Mouse (Mus musculus): ENCODE measurements around the gene Acot13. TPM values are rescaled to one million over a fixed set of nuclear protein-coding genes. Genes with fewer than 3 reads are reported as not detected.

Acot13 gene
- 66.3 and 75.3 TPM in 2 replicates for polyA plus RNA-seq (2015; fragmentation: Nextera tagmentation; extraction: Ambion mirVana)

DNA sequence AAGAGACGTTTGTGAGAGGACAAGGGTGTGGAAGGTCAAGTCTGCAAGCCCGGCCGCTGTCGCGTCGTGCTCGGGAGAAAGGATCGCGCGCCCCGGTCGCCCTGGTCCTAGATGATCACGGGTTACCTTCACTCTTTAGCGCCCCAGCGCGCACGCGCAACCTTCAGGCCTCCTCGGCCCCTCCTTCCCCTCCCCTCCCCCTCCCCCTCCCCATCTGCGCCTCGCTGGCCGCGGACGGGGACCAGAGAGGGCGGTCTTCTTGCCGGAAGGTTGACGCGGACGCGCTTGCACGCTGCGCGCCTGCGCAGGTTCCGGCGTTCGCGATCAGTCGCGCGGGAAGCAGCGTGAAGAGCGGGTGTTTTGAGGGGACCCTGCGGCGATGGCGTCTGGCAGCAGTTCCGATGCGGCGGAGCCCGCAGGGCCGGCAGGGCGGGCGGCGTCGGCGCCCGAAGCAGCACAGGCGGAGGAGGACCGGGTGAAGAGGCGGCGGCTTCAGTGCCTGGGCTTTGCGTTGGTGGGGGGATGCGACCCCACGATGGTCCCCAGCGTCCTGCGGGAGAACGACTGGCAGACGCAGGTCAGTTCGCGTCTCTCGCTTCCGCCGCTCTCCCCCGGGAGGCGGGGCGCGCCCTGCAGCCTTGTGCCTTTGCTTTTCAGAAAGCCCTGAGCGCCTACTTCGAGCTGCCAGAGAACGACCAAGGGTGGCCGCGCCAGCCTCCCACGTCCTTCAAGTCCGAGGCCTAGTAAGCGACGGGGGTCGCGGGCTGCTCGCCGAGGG, at the start of gene Acot13, which contains the start of gene Tdp2:
TSS of gene Acot13 (minus strand) at position 188 of the 778 bp plus-strand sequence.
TSS of gene Tdp2 (plus strand) at position 327 of the 778 bp plus-strand sequence.
- Histone ChIP-seq H3K9me3 (no peaks in the 10 kb centered on the region), H3K4me3 (peak within 1 kb of the TSS; percentile 95), H3K27me3 (no peaks in the 10 kb centered on the region), H3K4me2 (peak within 1 kb of the TSS; percentile 66), H3K36me3 (no peaks in the 10 kb centered on the region; the same call in 1 of the 2 replicates), H3K27ac (peak within 1 kb of the TSS; percentile 92), H3K9ac (peak within 1 kb of the TSS; percentile 95), H3K4me1 (peaks cover 22% of the 10 kb centered on the region)
- under 1% methylated on average over 81 of the region's 90 CpGs for WGBS
- peak; percentile 96 for ATAC-seq (ENCODE audit: insufficient number of reproducible peaks, low FRiP score, low TSS enrichment, low read depth)

GRCm38 (mm10) chr13:24880704-24881103, 49.4 kb upstream of the Acot13 start:
- Histone ChIP-seq H3K9ac (no peak overlapping the region), H3K4me2 (no peak overlapping the region), H3K4me3 (no peak overlapping the region), H3K27ac (no peak overlapping the region), H3K27me3 (no peaks in the 10 kb centered on the region), H3K4me1 (no peaks in the 10 kb centered on the region), H3K9me3 (no peaks in the 10 kb centered on the region), H3K36me3 (no peaks in the 10 kb centered on the region)
- no peak for ATAC-seq (ENCODE audit: insufficient number of reproducible peaks, low FRiP score, low TSS enrichment, low read depth)
- WGBS: 85% methylated on average over 5 of the region's 5 CpGs

DNA sequence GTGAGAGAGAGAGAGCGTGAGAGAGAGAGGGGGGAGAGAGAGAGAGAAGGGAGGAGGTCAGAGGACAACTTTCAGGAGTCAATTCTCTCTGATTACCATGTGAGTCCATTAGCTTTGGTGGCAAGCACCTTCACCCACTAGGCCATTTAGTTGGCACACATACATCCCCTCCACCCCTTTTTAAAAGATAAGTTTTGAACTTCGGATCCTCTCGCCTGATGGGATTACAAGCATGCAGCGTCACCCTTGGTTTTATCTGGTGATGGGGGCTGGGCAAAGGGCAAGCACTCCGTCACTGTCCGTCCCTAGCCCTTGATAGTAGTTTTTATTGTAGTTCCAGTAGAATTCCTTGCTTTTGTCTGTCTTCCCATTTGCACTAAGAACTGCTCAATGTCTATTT, 48.9 kb upstream of the Acot13 start:
- no peak overlapping the region for H3K4me2 ChIP-seq
- H3K9me3 ChIP-seq: no peaks in the 10 kb centered on the region
- no peak overlapping the region for H3K27ac ChIP-seq
- no peak overlapping the region for H3K4me3 ChIP-seq
- H3K4me1 ChIP-seq: no peaks in the 10 kb centered on the region
- no peak for ATAC-seq (ENCODE audit: insufficient number of reproducible peaks, low FRiP score, low TSS enrichment, low read depth)
- no peaks in the 10 kb centered on the region for H3K27me3 ChIP-seq
- WGBS: 81% methylated on average over 6 of the region's 6 CpGs
- no peaks in the 10 kb centered on the region for H3K36me3 ChIP-seq
- H3K9ac ChIP-seq: no peak overlapping the region

DNA sequence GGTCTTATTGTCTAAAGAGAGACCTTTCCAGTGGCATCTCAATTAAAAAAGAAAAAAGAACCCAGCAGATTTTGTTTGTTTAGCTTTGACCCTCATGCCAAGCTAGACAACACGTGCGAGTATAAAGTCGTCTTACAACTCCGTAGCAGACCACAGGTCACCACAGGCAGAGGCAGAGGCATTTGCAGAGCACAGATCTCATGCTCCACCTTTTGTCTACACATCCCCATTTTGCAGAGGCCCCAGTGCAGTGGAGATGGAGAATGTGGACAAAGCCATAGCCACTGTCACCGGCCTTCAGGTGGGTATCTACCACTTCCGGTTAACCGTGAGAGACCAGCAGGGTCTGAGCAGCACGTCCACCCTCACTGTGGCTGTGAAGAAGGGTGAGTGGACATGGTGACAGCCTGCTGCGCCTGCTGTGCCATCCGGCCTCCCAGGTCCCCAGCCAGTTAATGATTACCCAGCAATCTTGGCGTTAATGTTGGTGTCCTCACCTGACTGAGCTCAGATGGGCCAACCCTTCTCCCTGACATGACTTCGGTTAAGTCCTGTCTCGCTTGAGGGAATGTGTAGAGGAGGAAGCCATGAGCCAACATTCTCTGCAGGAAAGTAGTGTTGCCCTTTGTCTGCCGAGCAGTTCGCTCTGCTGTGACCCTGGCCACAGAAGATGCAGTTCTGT, 48.2 kb upstream of the Acot13 start:
- no peak for ATAC-seq (ENCODE audit: insufficient number of reproducible peaks, low FRiP score, low TSS enrichment, low read depth)
- no peaks in the 10 kb centered on the region for H3K4me1 ChIP-seq
- H3K36me3 ChIP-seq: no peaks in the 10 kb centered on the region
- no peaks in the 10 kb centered on the region for H3K27me3 ChIP-seq
- no peaks in the 10 kb centered on the region for H3K9me3 ChIP-seq
- no peak overlapping the region for H3K4me3 ChIP-seq
- H3K4me2 ChIP-seq: no peak overlapping the region
- 93% methylated on average over 15 of the region's 15 CpGs for WGBS
- H3K27ac ChIP-seq: no peak overlapping the region
- no peak overlapping the region for H3K9ac ChIP-seq

DNA sequence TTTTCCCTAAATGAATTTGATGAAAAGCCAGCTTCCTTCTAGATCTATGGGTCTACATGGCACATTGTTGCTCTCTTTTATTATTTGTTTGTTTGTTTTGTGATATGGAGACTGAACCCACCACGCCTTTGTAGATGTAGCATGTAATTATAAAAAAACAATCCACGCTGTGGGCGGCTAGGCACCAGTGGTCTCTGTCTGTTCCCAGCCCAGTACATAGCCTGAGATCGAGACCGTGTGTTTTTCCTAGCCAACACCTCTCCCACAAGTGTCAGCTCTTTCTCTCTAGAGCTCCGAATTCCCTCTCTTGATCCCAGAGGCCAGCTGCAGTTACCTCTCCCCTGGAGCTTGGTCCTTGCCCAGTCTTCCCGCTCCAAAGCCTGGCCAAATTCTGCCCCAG, 36.9 kb upstream of the Acot13 start:
- 87% methylated on average over 7 of the region's 7 CpGs for WGBS
- no peaks in the 10 kb centered on the region for H3K4me1 ChIP-seq
- H3K4me2 ChIP-seq: no peak overlapping the region
- no peak overlapping the region for H3K9ac ChIP-seq
- H3K9me3 ChIP-seq: no peaks in the 10 kb centered on the region
- H3K4me3 ChIP-seq: no peak overlapping the region
- no peaks in the 10 kb centered on the region for H3K36me3 ChIP-seq
- no peaks in the 10 kb centered on the region for H3K27me3 ChIP-seq
- ATAC-seq (ENCODE audit: insufficient number of reproducible peaks, low FRiP score, low TSS enrichment, low read depth): no peak
- no peak overlapping the region for H3K27ac ChIP-seq

GRCm38 (mm10) chr13:24867789-24868188, 36.4 kb upstream of the Acot13 start:
- no peak for ATAC-seq (ENCODE audit: insufficient number of reproducible peaks, low FRiP score, low TSS enrichment, low read depth)
- H3K9ac ChIP-seq: no peak overlapping the region
- H3K27ac ChIP-seq: no peak overlapping the region
- no peak overlapping the region for H3K4me2 ChIP-seq
- no peaks in the 10 kb centered on the region for H3K27me3 ChIP-seq
- 88% methylated on average over 10 of the region's 10 CpGs for WGBS
- no peaks in the 10 kb centered on the region for H3K36me3 ChIP-seq
- no peaks in the 10 kb centered on the region for H3K9me3 ChIP-seq
- H3K4me3 ChIP-seq: no peak overlapping the region
- H3K4me1 ChIP-seq: no peaks in the 10 kb centered on the region

DNA sequence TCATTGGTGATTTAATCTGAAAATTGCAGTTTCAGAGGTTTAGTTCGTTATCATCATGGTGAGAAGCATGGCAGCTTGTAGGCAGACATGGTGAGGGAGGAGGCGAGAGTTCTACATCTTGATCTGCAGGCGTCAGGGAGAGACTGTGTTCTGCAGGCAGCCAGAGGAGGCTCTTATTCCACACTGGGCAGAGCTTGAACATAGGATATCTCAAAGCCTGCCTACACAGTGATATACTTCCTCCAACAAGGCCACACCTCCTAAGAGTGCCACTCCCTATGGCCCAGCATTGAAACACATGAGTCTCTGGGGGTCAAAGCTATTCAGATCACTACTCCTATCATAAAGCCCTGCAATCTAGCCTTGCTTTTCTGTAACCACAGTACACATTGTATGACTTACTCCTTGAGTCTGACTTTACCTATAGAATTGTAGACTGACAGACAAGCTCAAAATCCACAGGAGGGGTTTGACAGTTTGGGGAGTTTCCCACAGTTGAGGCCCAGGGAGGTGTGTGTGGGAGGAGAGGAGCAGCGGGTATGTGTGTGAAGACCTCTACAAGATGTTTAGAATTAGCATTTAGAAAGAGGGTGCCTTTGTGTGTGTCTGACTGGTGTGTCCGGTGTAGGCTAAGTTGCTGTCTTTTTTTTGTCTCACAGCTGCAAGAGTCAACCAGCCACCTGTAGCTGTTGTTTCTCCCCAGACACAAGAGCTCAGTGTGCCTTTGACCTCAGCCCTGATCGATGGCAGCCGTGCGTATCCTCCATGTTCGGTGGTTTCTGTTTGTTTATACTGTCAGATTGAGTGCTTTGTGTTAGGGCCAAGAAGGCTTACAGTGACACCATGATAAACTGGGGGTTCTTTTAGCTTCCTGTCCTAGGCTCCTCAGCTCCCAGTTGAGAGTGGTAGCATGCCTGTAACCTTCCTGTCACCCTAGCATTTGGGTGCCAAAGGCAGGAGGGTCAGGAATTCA, 35.4 kb upstream of the Acot13 start:
- Histone ChIP-seq H3K36me3 (no peaks in the 10 kb centered on the region), H3K27me3 (no peaks in the 10 kb centered on the region), H3K4me2 (no peak overlapping the region), H3K9me3 (no peaks in the 10 kb centered on the region), H3K9ac (no peak overlapping the region), H3K27ac (no peak overlapping the region), H3K4me3 (no peak overlapping the region), H3K4me1 (0 out of 2 replicates have a peak, but pooled peaks cover 5% of the 10 kb centered on the region)
- no peak for ATAC-seq (ENCODE audit: insufficient number of reproducible peaks, low FRiP score, low TSS enrichment, low read depth)
- 79% methylated on average over 9 of the region's 9 CpGs for WGBS

DNA sequence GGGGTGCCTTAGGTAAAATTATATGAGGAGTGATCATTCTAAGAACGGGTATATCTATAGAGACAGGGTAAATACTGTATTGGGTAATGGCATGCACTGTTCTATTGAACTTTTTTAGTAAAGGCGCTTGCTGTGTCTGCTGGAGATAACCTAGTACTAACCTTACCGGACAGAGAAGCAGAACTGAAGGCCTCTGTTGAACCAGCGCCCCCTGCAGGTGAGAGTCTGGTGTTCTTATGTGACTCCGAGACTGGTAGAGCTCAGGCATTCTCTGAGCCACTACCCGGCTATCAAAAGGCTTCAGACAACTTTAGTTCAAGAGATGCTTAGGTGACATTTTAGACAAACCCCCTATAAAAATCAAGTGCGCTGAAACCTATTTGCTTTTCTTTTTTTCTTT, 31.2 kb upstream of the Acot13 start:
- no peaks in the 10 kb centered on the region for H3K9me3 ChIP-seq
- 0 out of 2 replicates have a peak, but pooled peaks cover 7% of the 10 kb centered on the region for H3K4me1 ChIP-seq
- H3K27ac ChIP-seq: no peak overlapping the region
- 68% methylated on average over 7 of the region's 7 CpGs for WGBS
- no peaks in the 10 kb centered on the region for H3K27me3 ChIP-seq
- no peaks in the 10 kb centered on the region for H3K36me3 ChIP-seq
- no peak overlapping the region for H3K9ac ChIP-seq
- ATAC-seq (ENCODE audit: insufficient number of reproducible peaks, low FRiP score, low TSS enrichment, low read depth): no peak
- H3K4me2 ChIP-seq: no peak overlapping the region
- no peak overlapping the region for H3K4me3 ChIP-seq

DNA sequence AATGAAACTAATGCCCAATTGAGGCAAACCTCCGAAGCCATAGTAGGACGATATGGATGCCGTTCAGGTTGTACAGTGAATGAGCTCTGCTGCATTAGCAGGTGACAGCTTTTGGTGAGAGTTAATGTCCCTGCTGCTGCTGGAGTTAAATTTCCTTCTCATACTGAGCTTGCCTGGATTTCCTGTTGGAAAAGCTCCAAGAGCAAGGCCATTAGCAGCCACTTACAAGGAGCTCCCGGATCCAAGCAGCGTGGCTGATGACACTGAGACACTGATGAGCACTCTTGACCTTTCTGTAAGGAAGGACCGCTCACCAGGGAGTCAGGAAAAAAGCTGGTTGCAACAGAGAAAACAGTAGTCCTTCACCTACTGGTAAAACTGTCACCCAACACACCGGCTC, 30.7 kb upstream of the Acot13 start:
- Histone ChIP-seq H3K36me3 (no peaks in the 10 kb centered on the region), H3K27ac (no peak overlapping the region), H3K9me3 (no peaks in the 10 kb centered on the region), H3K9ac (no peak overlapping the region), H3K4me2 (no peak overlapping the region), H3K4me3 (no peak overlapping the region), H3K4me1 (0 out of 2 replicates have a peak, but pooled peaks cover 7% of the 10 kb centered on the region), H3K27me3 (no peaks in the 10 kb centered on the region)
- 47% methylated on average over 7 of the region's 7 CpGs for WGBS
- no peak for ATAC-seq (ENCODE audit: insufficient number of reproducible peaks, low FRiP score, low TSS enrichment, low read depth)

DNA sequence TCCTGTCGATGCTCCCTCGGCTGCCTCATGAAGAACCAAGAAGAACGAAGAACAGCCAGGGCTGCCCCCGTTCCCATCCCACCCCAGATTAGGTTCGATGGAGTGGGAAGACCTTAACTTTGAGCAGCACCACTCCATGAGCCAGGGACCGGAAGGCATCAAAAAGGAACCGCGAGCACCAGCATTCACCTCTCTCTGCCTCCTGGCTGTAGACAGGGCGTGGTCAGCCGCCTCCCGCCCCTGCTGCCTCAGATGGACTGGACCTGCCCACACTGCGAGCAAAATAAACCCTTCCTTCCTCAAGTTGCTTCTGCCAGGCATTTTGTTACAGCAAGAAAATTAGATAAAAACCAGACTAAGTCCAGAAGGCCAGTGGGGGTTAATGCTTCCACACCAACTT, 29.7 kb upstream of the Acot13 start:
- Histone ChIP-seq H3K9ac (no peak overlapping the region), H3K4me1 (0 out of 2 replicates have a peak, but pooled peaks cover 7% of the 10 kb centered on the region), H3K9me3 (no peaks in the 10 kb centered on the region), H3K4me3 (no peak overlapping the region), H3K27me3 (no peaks in the 10 kb centered on the region), H3K36me3 (no peaks in the 10 kb centered on the region), H3K4me2 (no peak overlapping the region), H3K27ac (no peak overlapping the region)
- WGBS: 62% methylated on average over 12 of the region's 12 CpGs
- ATAC-seq (ENCODE audit: insufficient number of reproducible peaks, low FRiP score, low TSS enrichment, low read depth): no peak

DNA sequence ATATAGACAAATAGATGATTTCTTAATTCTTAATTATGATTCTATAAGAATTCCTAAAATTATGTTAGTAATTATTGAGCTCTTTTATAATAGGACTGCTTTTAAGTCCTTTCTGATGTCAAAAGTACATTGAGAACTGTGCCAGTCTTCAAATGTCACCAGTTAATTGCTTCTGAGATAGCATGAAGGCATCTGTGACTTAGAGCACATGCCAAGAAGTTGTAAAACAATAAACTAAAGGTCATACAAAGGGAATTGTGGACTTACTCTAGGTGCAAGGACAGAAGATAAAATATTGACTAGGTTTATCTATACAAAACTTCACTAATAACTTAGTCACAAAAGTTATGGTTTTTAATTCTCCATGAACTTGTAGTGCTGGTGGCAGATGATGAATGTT, 27.8 kb upstream of the Acot13 start:
- Histone ChIP-seq H3K9me3 (no peaks in the 10 kb centered on the region), H3K36me3 (no peaks in the 10 kb centered on the region), H3K9ac (no peak overlapping the region)

More for the DNA sequence above, 27.8 kb upstream of the Acot13 start:
- Histone ChIP-seq H3K27me3 (no peaks in the 10 kb centered on the region), H3K4me3 (no peak overlapping the region), H3K4me1 (0 out of 2 replicates have a peak, but pooled peaks cover 7% of the 10 kb centered on the region), H3K4me2 (no peak overlapping the region), H3K27ac (no peak overlapping the region)
- no peak for ATAC-seq (ENCODE audit: insufficient number of reproducible peaks, low FRiP score, low TSS enrichment, low read depth)

Data from limb, embryonic 15.5 days (tissue).